Mouse (Mus musculus) heart, postnatal 0 days (tissue): Measurements from ENCODE around the gene Filip1. TPM values are rescaled to one million over a fixed set of nuclear protein-coding genes. Genes with fewer than 3 reads are reported as not detected.

Experiments
- ATAC-seq: fragments of 200-750 bp; cut with Nextera tagmentation; 2 replicates; pipeline ENCODE4 v1.8.0; 2017; ENCODE audit warnings: low read depth, moderate number of reproducible peaks, moderate library complexity; ENCODE audit not compliant: insufficient read depth
- DNase-seq: peaks from one replicate; pipeline ENCODE4 v3.0.0-alpha.2; 2016; ENCODE audit warnings: low spot score
- H3K27ac ChIP-seq: fragments of 300-500 bp; sonication (generic); 2 replicates; pipeline ENCODE4 v1.5.1; 2014; ENCODE audit warnings: low read depth, mild to moderate bottlenecking
- H3K27me3 ChIP-seq: fragments of 300-500 bp; sonication (generic); 2 replicates; pipeline ENCODE4 v1.6.1; 2014; ENCODE audit warnings: low read length, mixed read lengths; ENCODE audit not compliant: control insufficient read depth, insufficient read depth
- H3K36me3 ChIP-seq: fragments of 300-500 bp; sonication (generic); replicated peaks from 2 replicates; pipeline ENCODE4 v1.6.1; 2014; ENCODE audit warnings: low read length, mixed read lengths; ENCODE audit not compliant: control insufficient read depth, insufficient read depth
- H3K4me1 ChIP-seq: fragments of 300-500 bp; sonication (generic); 2 replicates; pipeline ENCODE4 v1.6.1; 2014; ENCODE audit warnings: antibody characterized with exemption; ENCODE audit not compliant: control insufficient read depth, insufficient read depth
- H3K4me2 ChIP-seq: fragments of 300-500 bp; sonication (generic); 2 replicates; pipeline ENCODE4 v1.6.1; 2014; ENCODE audit warnings: low read depth, mild to moderate bottlenecking, low read length, moderate library complexity
- H3K4me3 ChIP-seq: fragments of 300-500 bp; sonication (generic); 2 replicates; pipeline ENCODE4 v1.5.1; 2014; ENCODE audit warnings: low read depth, low read length
- H3K9ac ChIP-seq: fragments of 300-500 bp; sonication (generic); replicated peaks from 2 replicates; pipeline ENCODE4 v1.6.1; 2014; ENCODE audit warnings: low read depth, low read length, mixed read lengths
- H3K9me3 ChIP-seq: fragments of 300-500 bp; sonication (generic); replicated peaks from 2 replicates; pipeline ENCODE4 v1.6.1; 2016; ENCODE audit warnings: low read length; ENCODE audit not compliant: control insufficient read depth
- CTCF ChIP-seq: IDR thresholded peaks from 2 replicates; pipeline ENCODE4 v1.5.1; 2016; ENCODE audit warnings: antibody characterized with exemption, control low read depth, low read depth
- EP300 ChIP-seq: IDR thresholded peaks from 2 replicates; pipeline ENCODE4 v1.6.1; 2016; ENCODE audit warnings: antibody characterized with exemption, low read depth
- WGBS: fragments of 180-500 bp; shearing (Covaris S2); extraction: QIAGEN DNeasy Blood & Tissue Kit; methylation state at CpG from one replicate; pipeline ENCODE4 v1.1.7; 2014; 5-methylcytosine and 5-hydroxymethylcytosine counted together
- polyA plus RNA-seq: library from polyadenylated mRNA; unstranded; fragments of >200 nt; fragmentation: Nextera tagmentation; extraction: Ambion mirVana; gene quantifications from 2 replicates; pipeline ENCODE4 v1.2.1, GENCODE M21; 2015
- total RNA-seq: library from RNA; depleted of rRNA; stranded (reverse); fragments of >200 nt; gene quantifications from 2 replicates; pipeline ENCODE4 v1.2.3, GENCODE M21; 2014; ENCODE audit warnings: low replicate concordance

Filip1 gene
- total and polyA plus RNA-seq, 2 experiments from 2014 or later = 27.4 to 39.0 TPM

DNA sequence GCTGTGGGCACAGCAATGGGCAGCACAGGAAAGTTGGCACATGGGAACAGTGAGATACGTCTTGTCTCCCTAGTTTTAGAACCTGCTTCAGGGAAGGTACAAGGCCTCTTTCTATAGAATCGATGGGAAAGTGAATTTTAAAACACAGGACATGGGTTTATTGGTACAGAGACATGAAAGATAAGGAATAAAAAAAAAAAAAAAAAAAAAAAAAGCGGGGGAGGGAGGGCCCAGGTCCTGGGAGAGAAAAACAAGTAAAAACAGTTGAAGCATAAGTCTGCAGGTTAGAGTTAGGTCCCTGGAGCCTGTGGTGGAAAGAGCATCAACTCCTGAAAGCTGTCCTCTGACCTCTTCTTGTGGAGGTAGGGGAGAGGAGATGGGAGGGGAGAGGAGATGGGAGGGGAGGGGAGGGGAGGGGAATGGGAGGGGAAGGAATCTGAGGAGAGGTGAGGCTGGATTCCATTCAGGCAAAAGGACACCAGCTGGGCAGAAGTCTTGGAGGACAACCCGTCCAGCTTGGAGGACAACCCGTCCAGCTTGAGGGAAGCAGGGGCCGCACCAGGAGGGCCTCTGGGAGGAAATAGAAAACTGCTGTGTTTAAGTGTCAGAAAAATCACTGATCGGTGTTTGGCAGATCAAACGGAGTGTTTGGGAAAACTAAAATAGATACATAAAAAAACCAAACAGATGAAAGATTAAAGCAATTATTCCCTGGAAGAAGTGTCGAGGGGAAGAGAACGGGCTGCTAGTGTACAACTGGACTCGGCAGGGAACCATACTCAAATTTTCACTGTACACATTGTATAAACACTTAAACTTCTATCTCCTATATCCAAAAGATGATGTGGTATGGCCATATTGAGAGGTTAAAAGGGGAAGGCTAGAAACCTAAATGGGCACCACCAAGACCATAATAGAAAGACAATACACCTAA is 201.4 kb downstream of the Filip1 start:
- no peak for TF ChIP-seq EP300
- no peak for TF ChIP-seq CTCF
- Histone ChIP-seq H3K27me3 (no peaks in the 10 kb centered on the region), H3K4me3 (no peak overlapping the region), H3K4me2 (no peak overlapping the region), H3K36me3 (peaks cover 29% of the 10 kb centered on the region), H3K9me3 (no peaks in the 10 kb centered on the region), H3K27ac (no peak overlapping the region), H3K9ac (no peak overlapping the region), H3K4me1 (no peaks in the 10 kb centered on the region)
- DNase-seq (no peak), ATAC-seq (no peak)
- WGBS = 80% methylated on average over 10 of the region's 11 CpGs

DNA sequence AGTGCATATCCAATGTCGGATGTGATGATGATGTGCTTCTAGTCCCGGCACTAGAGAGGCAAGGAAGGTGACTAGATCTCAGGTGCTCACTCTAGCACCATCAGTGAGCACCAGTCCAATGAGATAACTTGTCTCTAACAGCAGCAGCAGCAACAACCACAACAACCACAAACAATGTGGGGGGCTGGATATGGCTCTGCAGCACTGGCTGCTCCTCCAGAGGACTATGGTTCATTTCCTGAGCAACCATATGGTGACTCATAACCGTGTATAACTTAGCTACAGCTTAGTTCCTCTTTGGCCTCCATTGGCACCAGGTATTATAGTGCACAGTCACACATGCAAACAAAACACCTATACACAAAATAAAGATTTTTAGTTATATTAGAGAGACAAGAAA is 202.1 kb downstream of the Filip1 start:
- DNase-seq (no peak), ATAC-seq (no peak)
- H3K27me3 ChIP-seq = no peaks in the 10 kb centered on the region
- H3K4me2 ChIP-seq = no peak overlapping the region
- no peak for TF ChIP-seq EP300
- no peak for TF ChIP-seq CTCF
- peaks cover 22% of the 10 kb centered on the region for H3K36me3 ChIP-seq
- no peak overlapping the region for H3K9ac ChIP-seq
- no peak overlapping the region for H3K27ac ChIP-seq
- no peak overlapping the region for H3K4me3 ChIP-seq
- WGBS = 68% methylated on average over 3 of the region's 3 CpGs
- H3K4me1 ChIP-seq = no peaks in the 10 kb centered on the region
- H3K9me3 ChIP-seq = no peaks in the 10 kb centered on the region

GRCm38 (mm10) chr9:79809411-79809810 is 203.2 kb downstream of the Filip1 start:
- peaks cover 18% of the 10 kb centered on the region for H3K36me3 ChIP-seq
- no peak overlapping the region for H3K9ac ChIP-seq
- H3K4me1 ChIP-seq = no peaks in the 10 kb centered on the region
- H3K27me3 ChIP-seq = no peaks in the 10 kb centered on the region
- 0 out of 2 replicates have a peak overlapping the region, but pooled peaks have one; percentile 18 for H3K27ac ChIP-seq
- DNase-seq = peak; percentile 9
- no peak overlapping the region for H3K4me3 ChIP-seq
- no peak overlapping the region for H3K4me2 ChIP-seq
- WGBS = 63% methylated on average over 6 of the region's 6 CpGs
- ATAC-seq = no peak
- H3K9me3 ChIP-seq = no peaks in the 10 kb centered on the region
- TF ChIP-seq EP300 = no peak
- no peak for TF ChIP-seq CTCF

DNA sequence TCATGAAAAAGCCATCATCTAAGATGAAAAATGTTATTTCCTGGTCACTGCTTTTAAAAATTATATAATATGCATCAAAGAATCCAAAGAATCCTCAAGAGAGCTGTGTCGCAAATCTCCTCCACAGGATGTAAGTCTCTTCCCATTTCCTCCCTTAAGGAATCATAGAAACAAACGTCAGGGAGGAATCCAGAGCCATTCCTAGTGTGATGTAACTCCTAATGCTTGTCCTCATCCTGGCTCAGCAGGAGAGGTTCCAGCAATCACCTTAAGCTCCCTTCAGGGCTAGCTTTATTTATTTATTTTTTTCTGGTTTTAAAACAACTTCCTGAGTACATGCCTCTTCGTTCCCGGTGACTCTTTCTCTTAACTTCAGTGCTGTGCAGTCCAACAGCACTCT is 205.5 kb downstream of the Filip1 start:
- Histone ChIP-seq H3K36me3 (peaks cover 9% of the 10 kb centered on the region; the same call in 1 of the 2 replicates), H3K4me2 (no peak overlapping the region), H3K27ac (0 out of 2 replicates have a peak overlapping the region, but pooled peaks have one; percentile 10), H3K9me3 (no peaks in the 10 kb centered on the region), H3K9ac (no peak overlapping the region), H3K4me1 (no peaks in the 10 kb centered on the region), H3K4me3 (no peak overlapping the region), H3K27me3 (no peaks in the 10 kb centered on the region)
- TF ChIP-seq CTCF (no peak), EP300 (no peak)
- ATAC-seq (peak; percentile 36; the same call in 1 of the 2 replicates), DNase-seq (peak; percentile 43)
- 43% methylated on average over 4 of the region's 4 CpGs for WGBS

DNA sequence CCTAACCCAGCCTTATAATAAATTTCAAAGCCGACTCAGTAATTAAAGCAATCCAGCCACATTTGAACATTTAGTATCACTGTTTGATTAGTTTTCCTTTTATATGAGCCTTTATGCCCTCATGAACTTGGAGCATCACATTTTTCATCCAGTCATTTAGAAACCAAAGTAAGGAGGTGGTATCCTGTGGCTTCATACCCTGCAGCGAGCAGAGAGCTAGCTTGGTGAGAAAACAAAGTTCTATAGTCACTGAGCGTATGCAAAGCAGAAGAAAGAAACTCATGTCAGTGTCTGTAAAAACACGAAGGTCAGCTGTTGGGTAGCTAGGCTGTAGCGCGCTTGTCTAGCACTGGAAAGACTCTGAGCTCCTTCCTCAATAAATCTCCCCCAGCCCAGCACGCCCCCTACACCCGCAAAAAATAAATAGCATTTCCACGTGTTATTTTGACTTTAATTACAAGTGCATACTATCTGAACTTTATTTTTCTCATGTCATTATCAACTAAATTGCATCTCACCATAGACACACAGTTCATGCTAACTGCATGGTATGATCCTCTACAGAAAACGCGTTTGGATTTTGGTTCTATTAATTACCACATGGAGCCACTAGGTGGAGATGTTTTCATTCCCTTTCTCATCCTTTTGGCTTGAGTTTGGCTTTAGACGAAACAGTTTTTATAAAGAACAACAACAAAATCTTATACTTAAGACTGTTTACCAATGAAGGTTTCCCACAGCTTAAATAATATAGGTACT is 206.2 kb downstream of the Filip1 start:
- H3K4me3 ChIP-seq = no peak overlapping the region
- H3K36me3 ChIP-seq = peaks cover 9% of the 10 kb centered on the region; the same call in 1 of the 2 replicates
- WGBS = 52% methylated on average over 12 of the region's 12 CpGs
- H3K4me1 ChIP-seq = no peaks in the 10 kb centered on the region
- no peaks in the 10 kb centered on the region for H3K9me3 ChIP-seq
- no peak for ATAC-seq
- TF ChIP-seq CTCF (peak; percentile 84), EP300 (no peak)
- H3K9ac ChIP-seq = no peak overlapping the region
- no peak overlapping the region for H3K4me2 ChIP-seq
- no peaks in the 10 kb centered on the region for H3K27me3 ChIP-seq
- H3K27ac ChIP-seq = no peak overlapping the region
- DNase-seq = peak; percentile 74
